Mouse (Mus musculus): Measurements from ENCODE around the gene Cldn34a.

GRCm38 (mm10) chrX:152545736-152546135 is 17.4 kb upstream of the Cldn34a start:
- no peak for TF ChIP-seq CTCF (IDR thresholded peaks at IDR 0.05; ENCODE audit: extremely low read depth, insufficient read depth, low read length)
- no peak for TF ChIP-seq POLR2A (IDR thresholded peaks at IDR 0.05; ENCODE audit: extremely low read depth, insufficient read depth, low read length)
